Mouse (Mus musculus) frontal cortex, adult 2 months (tissue): ENCODE data around the gene Vars. TPM values are rescaled to one million over a fixed set of nuclear protein-coding genes. Genes with fewer than 3 reads are reported as not detected.

Experiments
- DNase-seq, 2 experiments: peaks; one replicate each; pipeline ENCODE4 v3.0.0; 2022; ENCODE audit warnings: low spot score in 1 of 2; ENCODE audit errors: extremely low spot score in 1 of 2
- polyA plus RNA-seq: library from polyadenylated mRNA; depleted of rRNA; stranded (reverse); fragments of >200 nt; gene quantifications from 2 replicates; pipeline ENCODE4 v1.2.3, GENCODE M21; 2012

The Vars gene
- polyA plus RNA-seq, 1 experiment, result 55.1 TPM

GRCm38 (mm10) chr17:35045807-35046680 is 45.3 kb downstream of the Vars start:
- DNase-seq, result no peak

- peak; percentile 89 to 94 for DNase-seq
Measured at GRCm38 (mm10) chr17:35046681-35047455, 46.1 kb downstream of the Vars start, which contains the start of gene Msh5. Gene Msh5, minus strand, starts transcription at chr17:35046745.

- no peak for DNase-seq
Measured at GRCm38 (mm10) chr17:35047688-35048087, 46.9 kb downstream of the Vars start.

GRCm38 (mm10) chr17:35048149-35048931 is 47.6 kb downstream of the Vars start:
- no peak for DNase-seq

GRCm38 (mm10) chr17:35048932-35049440 is 48.2 kb downstream of the Vars start:
- no peak for DNase-seq

GRCm38 (mm10) chr17:35049561-35050016 is 48.8 kb downstream of the Vars start, which contains the start of gene Clic1:
Gene Clic1, plus strand, starts transcription at chr17:35049966.
- DNase-seq, result no peak

GRCm38 (mm10) chr17:35050126-35050750 is 49.5 kb downstream of the Vars start:
- DNase-seq, result no peak

- DNase-seq, result no peak
Measured at GRCm38 (mm10) chr17:35051156-35052086, 50.6 kb downstream of the Vars start.

GRCm38 (mm10) chr17:35052271-35052798 is 51.5 kb downstream of the Vars start:
- DNase-seq, result no peak

- DNase-seq, result no peak
Measured at GRCm38 (mm10) chr17:35055691-35056495, 55.1 kb downstream of the Vars start.

GRCm38 (mm10) chr17:35057090-35057489 is 56.3 kb downstream of the Vars start:
- no peak for DNase-seq

GRCm38 (mm10) chr17:35058316-35058715 is 57.5 kb downstream of the Vars start:
- DNase-seq, result no peak

- DNase-seq, result peak in 1 of 2 experiments; percentile 75
Measured at GRCm38 (mm10) chr17:35058911-35059892, 58.4 kb downstream of the Vars start, which contains the start of gene Ddah2. Gene Ddah2, plus strand, starts transcription at chr17:35059035.

GRCm38 (mm10) chr17:35060071-35060470 is 59.3 kb downstream of the Vars start:
- no peak for DNase-seq

- no peak for DNase-seq
Measured at GRCm38 (mm10) chr17:35060737-35061297, 60.0 kb downstream of the Vars start.

- DNase-seq, result no peak
Measured at GRCm38 (mm10) chr17:35061299-35061698, 60.5 kb downstream of the Vars start.
